Mouse (Mus musculus) forebrain, postnatal 0 days (tissue): ENCODE results near the gene Camk1d. TPM values are rescaled to one million over a fixed set of nuclear protein-coding genes. Genes with fewer than 3 reads are reported as not detected.

Source experiments
- ATAC-seq: fragments of 200-750 bp; cut with Nextera tagmentation; 2 replicates; pipeline ENCODE4 v1.8.0; 2017; ENCODE audit warnings: mild to moderate bottlenecking, moderate library complexity
- DNase-seq: peaks from one replicate; pipeline ENCODE4 v3.0.0-alpha.2; 2015
- H3K27ac ChIP-seq: fragments of 300-500 bp; sonication (generic); 2 replicates; pipeline ENCODE4 v1.5.1; 2014; ENCODE audit warnings: low read depth, mild to moderate bottlenecking, antibody characterized with exemption, low read length, moderate library complexity, mixed read lengths
- H3K27me3 ChIP-seq: fragments of 300-500 bp; sonication (generic); 2 replicates; pipeline ENCODE4 v1.6.1; 2014; ENCODE audit warnings: mild to moderate bottlenecking, low read length, mixed read lengths; ENCODE audit not compliant: insufficient read depth
- H3K36me3 ChIP-seq: fragments of 300-500 bp; sonication (generic); 2 replicates; pipeline ENCODE4 v1.6.1; 2014; ENCODE audit warnings: mild to moderate bottlenecking, moderate library complexity; ENCODE audit not compliant: insufficient read depth
- H3K4me1 ChIP-seq: fragments of 300-500 bp; sonication (generic); 2 replicates; pipeline ENCODE4 v1.6.1; 2014; ENCODE audit warnings: antibody characterized with exemption; ENCODE audit not compliant: insufficient read depth
- H3K4me2 ChIP-seq: fragments of 300-500 bp; sonication (generic); 2 replicates; pipeline ENCODE4 v1.6.1; 2014; ENCODE audit warnings: low read depth, mild to moderate bottlenecking, moderate library complexity
- H3K4me3 ChIP-seq: fragments of 300-500 bp; sonication (generic); 2 replicates; pipeline ENCODE4 v1.5.1; 2014; ENCODE audit warnings: low read depth, low read length, mixed read lengths
- H3K9ac ChIP-seq: fragments of 300-500 bp; sonication (generic); 2 replicates; pipeline ENCODE4 v1.6.1; 2014; ENCODE audit warnings: mild to moderate bottlenecking
- H3K9me3 ChIP-seq: fragments of 300-500 bp; sonication (generic); 2 replicates; pipeline ENCODE4 v1.6.1; 2016; ENCODE audit warnings: low read length
- CTCF ChIP-seq: sonication (generic); IDR thresholded peaks from 2 replicates; pipeline ENCODE4 v1.5.1; 2016; ENCODE audit warnings: antibody characterized with exemption, control low read depth, low read depth
- WGBS: fragments of 180-500 bp; shearing (Covaris S2); extraction: QIAGEN DNeasy Blood & Tissue Kit; methylation state at CpG from one replicate; pipeline ENCODE4 v1.1.7; 2014; 5-methylcytosine and 5-hydroxymethylcytosine counted together
- polyA plus RNA-seq: library from polyadenylated mRNA; unstranded; fragments of >200 nt; fragmentation: Nextera tagmentation; extraction: Ambion mirVana; gene quantifications from 2 replicates; pipeline ENCODE4 v1.2.1, GENCODE M21; 2015
- total RNA-seq: library from RNA; depleted of rRNA; stranded (reverse); fragments of >200 nt; gene quantifications from 2 replicates; pipeline ENCODE4 v1.2.3, GENCODE M21; 2014

Camk1d gene
- total and polyA plus RNA-seq, 2 experiments from 2014 or later, result 10.5 to 29.0 TPM

- Histone ChIP-seq H3K27ac (no peak overlapping the region), H3K27me3 (no peaks in the 10 kb centered on the region), H3K36me3 (no peaks in the 10 kb centered on the region), H3K4me3 (no peak overlapping the region), H3K4me2 (no peak overlapping the region), H3K9ac (no peak overlapping the region), H3K9me3 (no peaks in the 10 kb centered on the region), H3K4me1 (no peaks in the 10 kb centered on the region)
- ATAC-seq, result no peak
- 90% methylated on average over 4 of the region's 4 CpGs for WGBS
- no peak for DNase-seq
- TF ChIP-seq CTCF, result no peak
Observed at GRCm38 (mm10) chr2:5709911-5710310, 4.4 kb downstream of the Camk1d start.

GRCm38 (mm10) chr2:5707871-5708733, 6.2 kb downstream of the Camk1d start:
- Histone ChIP-seq H3K27ac (no peak overlapping the region), H3K4me3 (no peak overlapping the region), H3K9ac (no peak overlapping the region), H3K9me3 (no peaks in the 10 kb centered on the region), H3K27me3 (no peaks in the 10 kb centered on the region), H3K4me1 (no peaks in the 10 kb centered on the region), H3K36me3 (no peaks in the 10 kb centered on the region), H3K4me2 (no peak overlapping the region)
- ATAC-seq (no peak), DNase-seq (no peak)
- no peak for TF ChIP-seq CTCF
- 54% methylated on average over 10 of the region's 10 CpGs for WGBS

- 83% methylated on average over 4 of the region's 4 CpGs for WGBS
- H3K27ac ChIP-seq, result no peak overlapping the region
- ATAC-seq (no peak), DNase-seq (no peak)
- H3K4me2 ChIP-seq, result no peak overlapping the region
- H3K9ac ChIP-seq, result no peak overlapping the region
- H3K9me3 ChIP-seq, result no peaks in the 10 kb centered on the region
- H3K36me3 ChIP-seq, result no peaks in the 10 kb centered on the region
- H3K4me3 ChIP-seq, result no peak overlapping the region
- H3K4me1 ChIP-seq, result no peaks in the 10 kb centered on the region
- no peaks in the 10 kb centered on the region for H3K27me3 ChIP-seq
- no peak for TF ChIP-seq CTCF
Observed at GRCm38 (mm10) chr2:5706618-5707017, 7.7 kb downstream of the Camk1d start.

GRCm38 (mm10) chr2:5702370-5702769, 11.9 kb downstream of the Camk1d start:
- Histone ChIP-seq H3K27ac (no peak overlapping the region), H3K9me3 (no peaks in the 10 kb centered on the region), H3K4me2 (no peak overlapping the region), H3K36me3 (no peaks in the 10 kb centered on the region), H3K4me3 (no peak overlapping the region), H3K9ac (no peak overlapping the region), H3K27me3 (no peaks in the 10 kb centered on the region), H3K4me1 (no peaks in the 10 kb centered on the region)
- no peak for TF ChIP-seq CTCF
- 91% methylated on average over 2 of the region's 2 CpGs for WGBS
- DNase-seq, result no peak
- no peak for ATAC-seq

GRCm38 (mm10) chr2:5700931-5701330, 13.4 kb downstream of the Camk1d start:
- H3K9me3 ChIP-seq, result no peaks in the 10 kb centered on the region
- WGBS, result 98% methylated on average over 3 of the region's 3 CpGs
- ATAC-seq (no peak), DNase-seq (no peak)
- H3K4me2 ChIP-seq, result no peak overlapping the region
- no peaks in the 10 kb centered on the region for H3K4me1 ChIP-seq
- H3K4me3 ChIP-seq, result no peak overlapping the region
- TF ChIP-seq CTCF, result no peak
- H3K36me3 ChIP-seq, result no peaks in the 10 kb centered on the region
- H3K9ac ChIP-seq, result no peak overlapping the region
- no peak overlapping the region for H3K27ac ChIP-seq
- no peaks in the 10 kb centered on the region for H3K27me3 ChIP-seq

GRCm38 (mm10) chr2:5698451-5698850, 15.9 kb downstream of the Camk1d start:
- H3K9me3 ChIP-seq, result no peaks in the 10 kb centered on the region
- no peak for DNase-seq
- H3K4me2 ChIP-seq, result no peak overlapping the region
- no peak overlapping the region for H3K4me3 ChIP-seq
- no peak overlapping the region for H3K27ac ChIP-seq
- no peak for ATAC-seq
- no peaks in the 10 kb centered on the region for H3K36me3 ChIP-seq
- H3K9ac ChIP-seq, result no peak overlapping the region
- TF ChIP-seq CTCF, result no peak
- H3K27me3 ChIP-seq, result no peaks in the 10 kb centered on the region
- H3K4me1 ChIP-seq, result no peaks in the 10 kb centered on the region
- WGBS, result 64% methylated on average over 8 of the region's 8 CpGs

- TF ChIP-seq CTCF, result no peak
- 87% methylated on average over 9 of the region's 9 CpGs for WGBS
- Histone ChIP-seq H3K27me3 (no peaks in the 10 kb centered on the region), H3K27ac (no peak overlapping the region), H3K4me2 (no peak overlapping the region), H3K9me3 (no peaks in the 10 kb centered on the region), H3K4me3 (no peak overlapping the region), H3K36me3 (no peaks in the 10 kb centered on the region), H3K4me1 (no peaks in the 10 kb centered on the region), H3K9ac (no peak overlapping the region)
- no peak for ATAC-seq
- DNase-seq, result no peak
Observed at GRCm38 (mm10) chr2:5694094-5694493, 20.2 kb downstream of the Camk1d start.
